24 mouse cellular contexts compared by ENCODE assay signal in the genomic region with DNA sequence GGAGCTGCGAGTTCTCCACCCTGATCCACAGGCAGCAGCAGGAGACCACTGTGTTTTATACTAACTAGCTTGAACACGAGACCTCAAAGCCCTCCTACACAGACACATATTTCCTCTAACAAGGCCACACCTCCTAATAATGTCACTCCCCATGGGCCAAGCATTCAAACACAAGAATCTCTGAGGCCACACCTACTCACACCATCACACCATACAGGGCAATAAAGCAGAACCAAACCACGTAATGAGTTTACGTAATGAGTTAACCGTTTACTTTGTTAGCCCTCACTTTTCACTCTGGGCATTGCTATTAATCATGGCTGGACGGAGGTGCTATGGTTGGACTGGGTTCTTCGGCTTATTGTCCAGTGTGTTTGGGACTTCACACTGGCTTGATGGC. TPM values are rescaled to one million over a fixed set of nuclear protein-coding genes. Genes with fewer than 3 reads are reported as not detected.
A peak's percentile ranks its signal among the peaks of the same experiment; 100 is the strongest.
DNase-seq lines count a peak whose midpoint lies in the region; ATAC-seq and TF ChIP-seq lines count a peak whose summit lies in the region.
"Had no signal": no experiment of that assay in that cellular context is flagged by ENCODE, and none has a peak within 500 bp of the region (broad histone marks: within the 10 kb centered on the region; RNA-seq: fewer than 3 reads in every experiment).

No protein-coding gene starts in this region.

- peaks cover 38% of the 10 kb centered on the region for H3K36me3 ChIP-seq in liver, postnatal 0 days (replicated peaks; ENCODE audit: insufficient read depth, low read length)

- H3K9ac ChIP-seq in liver, postnatal 0 days (replicated peaks), result no peak overlapping the region
- H3K9ac ChIP-seq: embryonic facial prominence, embryonic 15.5 days; forebrain, embryonic 15.5 days; heart, embryonic 13.5 days; limb, embryonic 13.5 days; lung, embryonic 15.5 days had no signal

- no peak overlapping the region for H3K4me3 ChIP-seq in liver, postnatal 0 days (ENCODE audit: low read depth, low read length)
- H3K4me3 ChIP-seq: embryonic facial prominence, embryonic 15.5 days; forebrain, embryonic 15.5 days; heart, embryonic 13.5 days; limb, embryonic 13.5 days; lung, embryonic 15.5 days had no signal

- peaks cover 3% of the 10 kb centered on the region; the same call in 1 of the 2 replicates for H3K4me1 ChIP-seq in liver, postnatal 0 days (ENCODE audit: insufficient read depth)

- TF ChIP-seq CTCF in liver, postnatal 0 days (IDR thresholded peaks at IDR 0.05; ENCODE audit: low read depth), result no peak

- ATAC-seq in liver, postnatal 0 days, result peak; percentile 57
- ATAC-seq: forebrain, embryonic 15.5 days; inflammation-experienced regulatory T-cells, adult 6 months had no signal

- DNase-seq in heart, adult 11 months, result peak; percentile 59
- no peak for DNase-seq in heart, postnatal 36 days
- peak; percentile 86 for DNase-seq in 416B (ENCODE audit: low read depth)
- peak; percentile 45 for DNase-seq in fat pad, adult 2 months (ENCODE audit: extremely low read depth, low read depth, low spot score)
- DNase-seq in liver, postnatal 0 days, result no peak
- DNase-seq in B cell, adult 2 months, result no peak
- DNase-seq in adrenal gland, postnatal 4 days (ENCODE audit: low spot score in 2 of 2), result no peak
- DNase-seq in layer of hippocampus, adult 18-20 months (ENCODE audit: low spot score in 2 of 2), result no peak
- DNase-seq: adrenal gland, adult 2 months; cerebellum, adult 2 months; layer of hippocampus, adult 9-11 months; retina, postnatal 1 day; thymus, postnatal 36 days had no signal

- WGBS in liver, postnatal 0 days (ENCODE audit: insufficient replicate concordance), result 61% methylated on average over 7 of the region's 7 CpGs

- intact Hi-C loops in heart, postnatal 36 days (cut with DNase I), result no loop called here

- H3K27ac ChIP-seq in liver, postnatal 0 days (ENCODE audit: low read depth), result no peak overlapping the region
- H3K27ac ChIP-seq: embryonic facial prominence, embryonic 15.5 days; forebrain, embryonic 15.5 days; heart, embryonic 13.5 days; limb, embryonic 13.5 days; lung, embryonic 15.5 days had no signal

- H3K27me3 ChIP-seq in liver, postnatal 0 days (ENCODE audit: insufficient read depth, low read length), result no peaks in the 10 kb centered on the region
- H3K27me3 ChIP-seq: embryonic facial prominence, embryonic 15.5 days; forebrain, embryonic 15.5 days; heart, embryonic 13.5 days; limb, embryonic 13.5 days; lung, embryonic 15.5 days had no signal

- H3K4me2 ChIP-seq in liver, postnatal 0 days (ENCODE audit: low read depth, low read length), result no peak overlapping the region
- H3K4me2 ChIP-seq: embryonic facial prominence, embryonic 15.5 days; forebrain, embryonic 15.5 days; heart, embryonic 13.5 days; limb, embryonic 13.5 days; lung, embryonic 15.5 days; midbrain, embryonic 11.5 days had no signal

- no peaks in the 10 kb centered on the region for H3K9me3 ChIP-seq in liver, postnatal 0 days (ENCODE audit: low read length)
- H3K9me3 ChIP-seq: embryonic facial prominence, embryonic 15.5 days; forebrain, embryonic 15.5 days; heart, embryonic 13.5 days; limb, embryonic 13.5 days; lung, embryonic 15.5 days had no signal

- no peak for TF ChIP-seq EP300 in liver, postnatal 0 days (IDR thresholded peaks at IDR 0.05; ENCODE audit: low read depth)

RNA-seq across cellular contexts. Expression of a gene that starts 25.7 kb away (rescaled TPM):
- total RNA-seq in heart, postnatal 36 days (2021), result 100 to 1,000 TPM in 1 of 2 experiments, 10 to 100 TPM in 1; 98.7 to 109 TPM
- polyA plus RNA-seq in liver, postnatal 0 days (2015; fragmentation: Nextera tagmentation; extraction: Ambion mirVana), result 23.6 and 24.1 TPM in 2 replicates
- 10 to 100 TPM; 48.6 to 50.3 TPM for total RNA-seq in adrenal gland, postnatal 4 days (2021)
- 10 to 100 TPM; 53.7 to 54.8 TPM for total RNA-seq in layer of hippocampus, adult 18-20 months (2021)

RNA-seq across cellular contexts. Expression of a gene that starts 27.2 kb away (rescaled TPM):
- total RNA-seq in heart, postnatal 36 days (2021), result 1 to 10 TPM in 1 of 2 experiments, under 1 TPM in 1; 0.60 to 1.0 TPM
- not detected in 2 replicates for polyA plus RNA-seq in liver, postnatal 0 days (2015; fragmentation: Nextera tagmentation; extraction: Ambion mirVana)
- 1 to 10 TPM; 2.0 TPM for total RNA-seq in adrenal gland, postnatal 4 days (2021)
- total RNA-seq in layer of hippocampus, adult 18-20 months (2021), result 10 to 100 TPM; 11.7 to 12.7 TPM
- total RNA-seq: gastrocnemius, adult 8-10 months; neutrophil, adult 5-6 weeks had no signal

RNA-seq across cellular contexts. Expression of a gene that starts 46.2 kb away (rescaled TPM):
- total RNA-seq in heart, postnatal 36 days (2021), result 10 to 100 TPM in 1 of 2 experiments, 1 to 10 TPM in 1; 9.9 to 11.3 TPM
- 4.7 and 6.7 TPM in 2 replicates for polyA plus RNA-seq in liver, postnatal 0 days (2015; fragmentation: Nextera tagmentation; extraction: Ambion mirVana)
- total RNA-seq in adrenal gland, postnatal 4 days (2021), result 10 to 100 TPM; 26.0 to 28.8 TPM
- total RNA-seq in layer of hippocampus, adult 18-20 months (2021), result 10 to 100 TPM; 12.4 to 13.2 TPM

RNA-seq across cellular contexts. Expression of a gene that starts 47.4 kb away (rescaled TPM):
- total RNA-seq in heart, postnatal 36 days (2021), result 100 to 1,000 TPM; 876 to 924 TPM
- polyA plus RNA-seq in liver, postnatal 0 days (2015; fragmentation: Nextera tagmentation; extraction: Ambion mirVana), result 9.1 and 9.2 TPM in 2 replicates
- 10 to 100 TPM; 76.5 to 88.7 TPM for total RNA-seq in adrenal gland, postnatal 4 days (2021)
- total RNA-seq in layer of hippocampus, adult 18-20 months (2021), result 100 to 1,000 TPM; 370 to 384 TPM

RNA-seq across cellular contexts. Expression of a gene that starts 55.6 kb away (rescaled TPM):
- total RNA-seq in heart, postnatal 36 days (2021), result not detected
- polyA plus RNA-seq in liver, postnatal 0 days (2015; fragmentation: Nextera tagmentation; extraction: Ambion mirVana), result not detected in 2 replicates
- total RNA-seq in adrenal gland, postnatal 4 days (2021), result not detected
- under 1 TPM in 1 of 2 experiments, not detected in 1; 0.68 TPM for total RNA-seq in layer of hippocampus, adult 18-20 months (2021)
- total RNA-seq: adrenal gland, adult 2 months; gastrocnemius, adult 8-10 months; hematopoietic stem cell, adult 5-6 weeks; neutrophil, adult 5-6 weeks had no signal
- polyA plus RNA-seq: adrenal gland, adult 2 months; embryonic facial prominence, embryonic 15.5 days; forebrain, embryonic 15.5 days; heart, embryonic 13.5 days; inflammation-experienced regulatory T-cells, adult 6 months; limb, embryonic 13.5 days; lung, embryonic 15.5 days; midbrain, embryonic 11.5 days; stomach, embryonic 14.5 days had no signal

Comparison
In these comparisons a context has a peak if more than half of its experiments do, and no peak if none do; other contexts are left out.
1. DNase-seq: peak in heart, adult 11 months (single experiment), 416B (single experiment) and fat pad, adult 2 months (single experiment); none in heart, postnatal 36 days (0 of 2), liver, postnatal 0 days (single experiment), B cell, adult 2 months (0 of 2), adrenal gland, postnatal 4 days (0 of 2) and layer of hippocampus, adult 18-20 months (0 of 2).
2. RNA of a gene that starts 27.2 kb away (total RNA-seq): 11.7 to 12.7 TPM in layer of hippocampus, adult 18-20 months; 2.0 TPM in adrenal gland, postnatal 4 days and 0.60 to 1.0 TPM in heart, postnatal 36 days; every median in the first group is over 4 times any median in the second.